Mouse (Mus musculus): ENCODE data around the gene Tmc8. TPM values are rescaled to one million over a fixed set of nuclear protein-coding genes. Genes with fewer than 3 reads are reported as not detected.
"Not testable (repeated sequence)": the region's sequence is repeated elsewhere in the genome, so short reads cannot be mapped to it uniquely, and the experiment has no call there.

The Tmc8 gene
- polyA plus RNA-seq, 1 experiment, result 12.0 TPM

GRCm38 (mm10) chr11:117778851-117779433, 2.9 kb upstream of the Tmc8 start:
- H3K4me1 ChIP-seq (ENCODE audit: control insufficient read depth, insufficient read depth, low read length), result peaks cover 9% of the 10 kb centered on the region
- TF ChIP-seq CTCF (IDR thresholded peaks at IDR 0.05; ENCODE audit: insufficient read depth, low read length) (no peak), POLR2A (IDR thresholded peaks at IDR 0.05; ENCODE audit: borderline replicate concordance, extremely low read depth, low read depth, low read length) (peak; percentile 43; the same call in 1 of the 2 replicates)
- DNase-seq, result peak; percentile 33
- H3K4me3 ChIP-seq (replicated peaks; ENCODE audit: extremely low read depth, low read depth, low read length), result peak overlapping the region; percentile 58
- WGBS, result 26% methylated on average over 12 of the region's 12 CpGs

GRCm38 (mm10) chr11:117779434-117780198, 2.3 kb upstream of the Tmc8 start:
- WGBS, result 1% methylated on average over 38 of the region's 38 CpGs
- Histone ChIP-seq H3K4me1 (ENCODE audit: control insufficient read depth, insufficient read depth, low read length) (peaks cover 9% of the 10 kb centered on the region), H3K4me3 (replicated peaks; ENCODE audit: extremely low read depth, low read depth, low read length) (peak overlapping the region; percentile 58)
- peak; percentile 72 for DNase-seq
- TF ChIP-seq POLR2A (IDR thresholded peaks at IDR 0.05; ENCODE audit: borderline replicate concordance, extremely low read depth, low read depth, low read length), result peak; percentile 91; the same call in 1 of the 2 replicates
- TF ChIP-seq CTCF (IDR thresholded peaks at IDR 0.05; ENCODE audit: insufficient read depth, low read length), result no peak

- no peak for DNase-seq
- TF ChIP-seq POLR2A (IDR thresholded peaks at IDR 0.05; ENCODE audit: borderline replicate concordance, extremely low read depth, low read depth, low read length) (no peak), CTCF (IDR thresholded peaks at IDR 0.05; ENCODE audit: insufficient read depth, low read length) (no peak)
- peaks cover 9% of the 10 kb centered on the region for H3K4me1 ChIP-seq (ENCODE audit: control insufficient read depth, insufficient read depth, low read length)
- peak overlapping the region; percentile 58 for H3K4me3 ChIP-seq (replicated peaks; ENCODE audit: extremely low read depth, low read depth, low read length)
- WGBS, result under 1% methylated on average over 17 of the region's 17 CpGs
Measured at GRCm38 (mm10) chr11:117780199-117780515, 1.7 kb upstream of the Tmc8 start.

GRCm38 (mm10) chr11:117780582-117781111, 1.2 kb upstream of the Tmc8 start:
- peak; percentile 90 for DNase-seq
- no peak; the same call in 1 of the 2 replicates for TF ChIP-seq POLR2A (IDR thresholded peaks at IDR 0.05; ENCODE audit: borderline replicate concordance, extremely low read depth, low read depth, low read length)
- H3K4me1 ChIP-seq (ENCODE audit: control insufficient read depth, insufficient read depth, low read length), result peaks cover 9% of the 10 kb centered on the region
- 2% methylated on average over 19 of the region's 19 CpGs for WGBS
- peak overlapping the region; percentile 58 for H3K4me3 ChIP-seq (replicated peaks; ENCODE audit: extremely low read depth, low read depth, low read length)

GRCm38 (mm10) chr11:117781199-117781821, 566 bp upstream of the Tmc8 start:
- TF ChIP-seq POLR2A (IDR thresholded peaks at IDR 0.05; ENCODE audit: borderline replicate concordance, extremely low read depth, low read depth, low read length), result no peak; the same call in 1 of the 2 replicates
- no peak for TF ChIP-seq CTCF (IDR thresholded peaks at IDR 0.05; ENCODE audit: insufficient read depth, low read length)
- 6% methylated on average over 18 of the region's 18 CpGs for WGBS
- peak; percentile 74 for DNase-seq
- Histone ChIP-seq H3K4me1 (ENCODE audit: control insufficient read depth, insufficient read depth, low read length) (peaks cover 9% of the 10 kb centered on the region), H3K4me3 (replicated peaks; ENCODE audit: extremely low read depth, low read depth, low read length) (peak overlapping the region; percentile 58)

GRCm38 (mm10) chr11:117782705-117783034, 794 bp downstream of the Tmc8 start:
- no peak for DNase-seq
- TF ChIP-seq POLR2A (IDR thresholded peaks at IDR 0.05; ENCODE audit: borderline replicate concordance, extremely low read depth, low read depth, low read length) (no peak), CTCF (IDR thresholded peaks at IDR 0.05; ENCODE audit: insufficient read depth, low read length) (no peak)
- peaks cover 9% of the 10 kb centered on the region for H3K4me1 ChIP-seq (ENCODE audit: control insufficient read depth, insufficient read depth, low read length)
- peak overlapping the region; percentile 37 for H3K4me3 ChIP-seq (replicated peaks; ENCODE audit: extremely low read depth, low read depth, low read length)
- WGBS, result 45% methylated on average over 9 of the region's 9 CpGs

GRCm38 (mm10) chr11:117783089-117783488, 1.2 kb downstream of the Tmc8 start:
- Histone ChIP-seq H3K4me3 (replicated peaks; ENCODE audit: extremely low read depth, low read depth, low read length) (peak overlapping the region; percentile 37), H3K4me1 (ENCODE audit: control insufficient read depth, insufficient read depth, low read length) (peaks cover 9% of the 10 kb centered on the region)
- peak; percentile 42 for DNase-seq
- 9% methylated on average over 31 of the region's 31 CpGs for WGBS
- 0 out of 2 replicates have a peak, but pooled peaks have one; percentile 10 for TF ChIP-seq CTCF (IDR thresholded peaks at IDR 0.05; ENCODE audit: insufficient read depth, low read length)
- TF ChIP-seq POLR2A (IDR thresholded peaks at IDR 0.05; ENCODE audit: borderline replicate concordance, extremely low read depth, low read depth, low read length), result peak; percentile 26; the same call in 1 of the 2 replicates

- H3K4me3 ChIP-seq (replicated peaks; ENCODE audit: extremely low read depth, low read depth, low read length), result no peak overlapping the region
- DNase-seq, result no peak
- peaks cover 6% of the 10 kb centered on the region for H3K4me1 ChIP-seq (ENCODE audit: control insufficient read depth, insufficient read depth, low read length)
- TF ChIP-seq CTCF (IDR thresholded peaks at IDR 0.05; ENCODE audit: insufficient read depth, low read length) (no peak), POLR2A (IDR thresholded peaks at IDR 0.05; ENCODE audit: borderline replicate concordance, extremely low read depth, low read depth, low read length) (no peak)
- 66% methylated on average over 10 of the region's 10 CpGs for WGBS
Measured at GRCm38 (mm10) chr11:117783683-117784309, 1.9 kb downstream of the Tmc8 start.

GRCm38 (mm10) chr11:117786294-117786693, 4.4 kb downstream of the Tmc8 start:
- DNase-seq, result peak; percentile 50
- TF ChIP-seq CTCF (IDR thresholded peaks at IDR 0.05; ENCODE audit: insufficient read depth, low read length) (peak; percentile 85), POLR2A (IDR thresholded peaks at IDR 0.05; ENCODE audit: borderline replicate concordance, extremely low read depth, low read depth, low read length) (no peak)
- 15% methylated on average over 10 of the region's 10 CpGs for WGBS
- Histone ChIP-seq H3K4me3 (replicated peaks; ENCODE audit: extremely low read depth, low read depth, low read length) (no peak overlapping the region), H3K4me1 (ENCODE audit: control insufficient read depth, insufficient read depth, low read length) (peaks cover 5% of the 10 kb centered on the region)

- not testable (repeated sequence) for H3K4me1 ChIP-seq (ENCODE audit: control insufficient read depth, insufficient read depth, low read length); H3K4me3 ChIP-seq (replicated peaks; ENCODE audit: extremely low read depth, low read depth, low read length); DNase-seq
- 79% methylated on average over 7 of the region's 7 CpGs for WGBS
Measured at GRCm38 (mm10) chr11:117788481-117788880, 6.6 kb downstream of the Tmc8 start.

Measured in lung, adult 2 months (tissue).